Mouse (Mus musculus) A20 (cell line): ENCODE data around the gene Olfr1033.
"Not testable (repeated sequence)": the region's sequence is repeated elsewhere in the genome, so short reads cannot be mapped to it uniquely, and the experiment has no call there.

Experiments
- DNase-seq: peaks from one replicate; pipeline ENCODE4 v3.0.0-alpha.2; 2011; ENCODE audit warnings: low read depth, low spot score

Olfr1033 gene

GRCm38 (mm10) chr2:86020406-86020805, at the start of gene Olfr1033:
Gene Olfr1033, plus strand, starts transcription at chr2:86020633.
- DNase-seq, result not testable (repeated sequence)

GRCm38 (mm10) chr2:85973595-85973994, 46.8 kb upstream of the Olfr1033 start, which contains the start of gene Olfr1029:
Gene Olfr1029, plus strand, starts transcription at chr2:85973895.
- DNase-seq, result no peak

GRCm38 (mm10) chr2:85978976-85979375, 41.5 kb upstream of the Olfr1033 start, which contains the start of gene Olfr1030:
Gene Olfr1030, plus strand, starts transcription at chr2:85979276.
- no peak for DNase-seq

- no peak for DNase-seq
Measured at GRCm38 (mm10) chr2:85990004-85990403, 30.4 kb upstream of the Olfr1033 start, which contains the start of gene Olfr1031. Gene Olfr1031, plus strand, starts transcription at chr2:85990304.

- DNase-seq, result no peak
Measured at GRCm38 (mm10) chr2:86005240-86005639, 15.2 kb upstream of the Olfr1033 start, which contains the start of gene Olfr1032. Gene Olfr1032, plus strand, starts transcription at chr2:86005540.

GRCm38 (mm10) chr2:86021518-86021917, 1.1 kb downstream of the Olfr1033 start:
- DNase-seq, result not testable (repeated sequence)

GRCm38 (mm10) chr2:86045561-86045960, 25.1 kb downstream of the Olfr1033 start, which contains the start of gene Olfr1034:
Gene Olfr1034, plus strand, starts transcription at chr2:86045861.
- DNase-seq, result no peak

GRCm38 (mm10) chr2:86050777-86051176, 30.3 kb downstream of the Olfr1033 start:
- not testable (repeated sequence) for DNase-seq

GRCm38 (mm10) chr2:86063766-86064165, 43.3 kb downstream of the Olfr1033 start:
- DNase-seq, result not testable (repeated sequence)

- DNase-seq, result no peak
Measured at GRCm38 (mm10) chr2:86070189-86070588, 49.8 kb downstream of the Olfr1033 start.

GRCm38 (mm10) chr2:86073692-86074091, 53.3 kb downstream of the Olfr1033 start, which contains the start of gene Olfr1036:
Gene Olfr1036, plus strand, starts transcription at chr2:86073992.
- not testable (repeated sequence) for DNase-seq

GRCm38 (mm10) chr2:86080478-86080877, 60.0 kb downstream of the Olfr1033 start:
- not testable (repeated sequence) for DNase-seq

GRCm38 (mm10) chr2:86087285-86087684, 66.9 kb downstream of the Olfr1033 start, which contains the start of gene Olfr1037:
Gene Olfr1037, minus strand, starts transcription at chr2:86087385.
- no peak for DNase-seq
